Mouse (Mus musculus) thymus, adult 2 months (tissue): Measurements from ENCODE around the gene Pepd.

Source experiments
- CTCF ChIP-seq: fragments of 200-500 bp; IDR thresholded peaks from 2 replicates; pipeline ENCODE4 v1.5.1; 2012; ENCODE audit warnings: mild to moderate bottlenecking, control low read depth, low read length, moderate library complexity, borderline replicate concordance; ENCODE audit not compliant: control insufficient read depth, poor library complexity, insufficient read depth; ENCODE audit errors: extremely low read depth
- POLR2A ChIP-seq: fragments of 200-500 bp; IDR thresholded peaks from 2 replicates; pipeline ENCODE4 v1.6.1; 2012; ENCODE audit warnings: mild to moderate bottlenecking, low read length, control low read depth, moderate library complexity; ENCODE audit not compliant: control insufficient read depth, poor library complexity, insufficient read depth; ENCODE audit errors: extremely low read depth

DNA sequence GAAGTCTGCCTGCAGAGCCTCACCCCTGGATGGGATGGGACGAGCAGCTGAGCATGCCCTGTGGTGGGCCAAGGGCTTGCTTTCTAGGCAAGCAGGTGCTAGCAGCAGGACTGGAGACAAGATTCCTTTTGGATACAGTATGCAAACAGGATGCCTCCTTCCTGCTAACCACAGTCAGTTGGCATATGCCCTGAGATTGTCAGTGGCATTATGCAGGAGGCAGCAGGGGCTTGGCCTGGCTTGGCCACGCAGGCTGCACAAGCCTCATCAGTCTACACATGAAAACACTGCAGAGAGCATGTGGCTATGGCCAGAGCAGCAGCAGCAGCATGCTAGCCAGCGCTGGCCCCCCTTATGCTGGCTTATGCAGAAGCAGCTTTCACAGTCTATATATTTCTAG lies 76.3 kb downstream of the Pepd start:
- TF ChIP-seq CTCF (no peak), POLR2A (no peak)
